Comparison of ENCODE assay signal across 22 mouse cellular contexts in genomic region chr7:48911146-48911545, GRCm38 (mm10). TPM values are rescaled to one million over a fixed set of nuclear protein-coding genes. Genes with fewer than 3 reads are reported as not detected.
DNase-seq lines count a peak whose midpoint lies in the region; ATAC-seq and TF ChIP-seq lines count a peak whose summit lies in the region.
"Had no signal": no experiment of that assay in that cellular context is flagged by ENCODE, and none has a peak within 500 bp of the region (broad histone marks: within the 10 kb centered on the region; RNA-seq: fewer than 3 reads in every experiment).

No protein-coding gene starts in this region.

- no peak for TF ChIP-seq RAD21 in CH12.LX (IDR thresholded peaks at IDR 0.05; ENCODE audit: low read depth, low read length)
- TF ChIP-seq RAD21 in MEL (IDR thresholded peaks at IDR 0.05; ENCODE audit: low read depth, low read length), result no peak

- H3K9ac ChIP-seq in limb, embryonic 15.5 days, result no peak overlapping the region
- no peak overlapping the region for H3K9ac ChIP-seq in CH12.LX (ENCODE audit: insufficient read depth, low read depth)
- no peak overlapping the region for H3K9ac ChIP-seq in MEL (ENCODE audit: control insufficient read depth, low read depth, low read length, poor library complexity, severe bottlenecking)
- H3K9ac ChIP-seq in heart, embryonic 11.5 days (ENCODE audit: low read depth, low read length), result no peak overlapping the region

- ATAC-seq in limb, embryonic 15.5 days (ENCODE audit: insufficient number of reproducible peaks, low FRiP score, low TSS enrichment, low read depth), result no peak
- no peak for ATAC-seq in heart, embryonic 11.5 days (replicated peaks; ENCODE audit: insufficient number of reproducible peaks, low FRiP score, low TSS enrichment)
- ATAC-seq: activated CD4-positive, CD25-positive, alpha-beta regulatory T cell, adult 4 months; CD4-positive, CD25-positive, alpha-beta regulatory T cell, adult 4 months; Patski had no signal

- no peaks in the 10 kb centered on the region for H3K27me3 ChIP-seq in limb, embryonic 15.5 days
- H3K27me3 ChIP-seq in limb, embryonic 10.5 days (ENCODE audit: low read depth, poor library complexity, severe bottlenecking), result peaks cover 7% of the 10 kb centered on the region; the same call in 1 of the 2 replicates
- H3K27me3 ChIP-seq in CH12.LX (replicated peaks) (no peaks in the 10 kb centered on the region), MEL (ENCODE audit: control insufficient read depth in 1 of 2, insufficient read depth in 2 of 2, low read length in 2 of 2) (no peaks in the 10 kb centered on the region; a peak in 1 of 4 replicates)
- no peaks in the 10 kb centered on the region for H3K27me3 ChIP-seq in heart, embryonic 11.5 days (ENCODE audit: control insufficient read depth, insufficient read depth, low read length)
- H3K27me3 ChIP-seq: Patski had no signal

- no peak for DNase-seq in limb, embryonic 10.5 days (ENCODE audit: low spot score)
- DNase-seq in CH12.LX (ENCODE audit: extremely low read depth), result no peak
- peak; percentile 13 for DNase-seq in MEL (ENCODE audit: low read depth, low spot score)
- DNase-seq in layer of hippocampus, postnatal 14 days (ENCODE audit: low spot score in 2 of 2), result no peak
- DNase-seq: adrenal gland, adult 2 months; adrenal gland, adult 8-10 months; adrenal gland, postnatal 10 days; adrenal gland, postnatal 14 days; adrenal gland, postnatal 25 days; adrenal gland, postnatal 36 days; B cell, adult 2 months; cerebellum, adult 11 months; cerebellum, adult 11-12 months; cerebellum, adult 18-20 months; cerebellum, adult 2 months; cerebellum, adult 8-10 months had no signal

- H3K79me2 ChIP-seq in CH12.LX (replicated peaks; ENCODE audit: control insufficient read depth, extremely low read depth, insufficient read depth, poor library complexity, severe bottlenecking), result no peaks in the 10 kb centered on the region
- no peaks in the 10 kb centered on the region; the same call in 1 of the 2 replicates for H3K79me2 ChIP-seq in MEL (ENCODE audit: control insufficient read depth, insufficient read depth, low read length, poor library complexity)

- TF ChIP-seq POLR2A in CH12.LX (IDR thresholded peaks at IDR 0.05; ENCODE audit: low read depth, low read length) (no peak), MEL (IDR thresholded peaks at IDR 0.05; ENCODE audit: control insufficient read depth in 1 of 2, insufficient read depth in 1 of 2, low read depth in 1 of 2, low read length in 2 of 2, poor library complexity in 1 of 2) (no peak)

- H3K4me3 ChIP-seq in limb, embryonic 15.5 days, result no peak overlapping the region
- H3K4me3 ChIP-seq in limb, embryonic 10.5 days, result no peak overlapping the region
- H3K4me3 ChIP-seq in CH12.LX (replicated peaks in 1 of 3; ENCODE audit: low read depth in 2 of 3, low read length in 2 of 3, poor library complexity in 1 of 3) (no peak overlapping the region), MEL (ENCODE audit: control insufficient read depth in 1 of 2, insufficient read depth in 1 of 2, low read depth in 2 of 2, low read length in 2 of 2) (no peak overlapping the region)
- no peak overlapping the region for H3K4me3 ChIP-seq in heart, embryonic 11.5 days (ENCODE audit: low read depth, low read length)

- dilution Hi-C loops in CH12.LX (cut with MboI; ENCODE audit: extremely low pct_ligation_motif_present, extremely low pct_unique_long_range_greater_than_20kb, low sequenced_read_pairs), result no loop called here

- no peak for TF ChIP-seq CTCF in CH12.LX (conservative IDR thresholded peaks at IDR 0.05 in 1 of 2, IDR thresholded peaks at IDR 0.05 in 1 of 2; ENCODE audit: low read depth in 2 of 2, low read length in 2 of 2)
- TF ChIP-seq CTCF in MEL (IDR thresholded peaks at IDR 0.05 in 2 of 3, conservative IDR thresholded peaks at IDR 0.05 in 1 of 3; ENCODE audit: control insufficient read depth in 1 of 3, insufficient read depth in 1 of 3, low read depth in 2 of 3, low read length in 3 of 3, poor library complexity in 1 of 3, severe bottlenecking in 1 of 3), result no peak

- H3K36me3 ChIP-seq in limb, embryonic 15.5 days, result no peaks in the 10 kb centered on the region
- no peaks in the 10 kb centered on the region for H3K36me3 ChIP-seq in limb, embryonic 10.5 days
- H3K36me3 ChIP-seq in CH12.LX (replicated peaks in 1 of 2; ENCODE audit: control insufficient read depth in 1 of 2, insufficient read depth in 1 of 2, low read length in 1 of 2) (no peaks in the 10 kb centered on the region), MEL (ENCODE audit: control insufficient read depth in 1 of 2, insufficient read depth in 2 of 2, low read length in 2 of 2) (peaks cover 0 to 14% of the 10 kb centered on the region in 2 experiments; a peak in 2 of 4 replicates)
- H3K36me3 ChIP-seq in heart, embryonic 11.5 days (ENCODE audit: control insufficient read depth, insufficient read depth, low read length), result no peaks in the 10 kb centered on the region
- H3K36me3 ChIP-seq: G1E had no signal

- H3K27ac ChIP-seq in limb, embryonic 15.5 days, result 0 out of 2 replicates have a peak overlapping the region, but pooled peaks have one; percentile 17
- no peak overlapping the region for H3K27ac ChIP-seq in limb, embryonic 10.5 days
- H3K27ac ChIP-seq in CH12.LX (ENCODE audit: insufficient read depth, low read depth), result no peak overlapping the region
- H3K27ac ChIP-seq in MEL (ENCODE audit: control insufficient read depth, low read depth, low read length), result no peak overlapping the region
- H3K27ac ChIP-seq in heart, embryonic 11.5 days (ENCODE audit: low read depth, low read length), result no peak overlapping the region

- TF ChIP-seq EP300 in CH12.LX (IDR thresholded peaks at IDR 0.05; ENCODE audit: low read length) (no peak), MEL (IDR thresholded peaks at IDR 0.05; ENCODE audit: low read depth in 1 of 2, low read length in 2 of 2) (peak; percentile 24 to 46; a peak in 2 of 4 replicates)

- in situ Hi-C loops in CH12.LX (cut with MboI; ENCODE audit: low pct_ligation_motif_present, low pct_unique_long_range_greater_than_20kb, low sequenced_read_pairs), result no loop called here

- H3K4me1 ChIP-seq in limb, embryonic 15.5 days, result no peaks in the 10 kb centered on the region
- H3K4me1 ChIP-seq in limb, embryonic 10.5 days, result 0 out of 2 replicates have a peak, but pooled peaks cover 3% of the 10 kb centered on the region
- peaks cover 5 to 25% of the 10 kb centered on the region in 2 experiments; a peak in 2 of 4 replicates for H3K4me1 ChIP-seq in CH12.LX (ENCODE audit: control insufficient read depth in 1 of 2, insufficient read depth in 2 of 2)
- H3K4me1 ChIP-seq in MEL (ENCODE audit: control insufficient read depth in 1 of 2, insufficient read depth in 2 of 2, low read length in 2 of 2), result peaks cover 5 to 13% of the 10 kb centered on the region in 2 experiments
- H3K4me1 ChIP-seq in heart, embryonic 11.5 days (ENCODE audit: control insufficient read depth, insufficient read depth, low read length), result peaks cover 5% of the 10 kb centered on the region

- no peaks in the 10 kb centered on the region for H3K9me3 ChIP-seq in limb, embryonic 15.5 days
- no peaks in the 10 kb centered on the region for H3K9me3 ChIP-seq in limb, embryonic 10.5 days (replicated peaks)
- H3K9me3 ChIP-seq in CH12.LX (replicated peaks; ENCODE audit: low read length) (no peaks in the 10 kb centered on the region), MEL (replicated peaks; ENCODE audit: insufficient read depth, low read length) (no peaks in the 10 kb centered on the region)
- H3K9me3 ChIP-seq in heart, embryonic 11.5 days (replicated peaks; ENCODE audit: control insufficient read depth, low read length), result no peaks in the 10 kb centered on the region
- H3K9me3 ChIP-seq: G1E had no signal

- H3K4me2 ChIP-seq in limb, embryonic 15.5 days, result no peak overlapping the region
- no peak overlapping the region for H3K4me2 ChIP-seq in CH12.LX (ENCODE audit: insufficient read depth, low read depth, poor library complexity, severe bottlenecking)
- no peak overlapping the region for H3K4me2 ChIP-seq in heart, embryonic 11.5 days

TF ChIP-seq in CH12.LX, 34 proteins besides CTCF, POLR2A, EP300 and RAD21:
- TF ChIP-seq USF1 (IDR thresholded peaks at IDR 0.05; ENCODE audit: low read depth, low read length) (no peak), RCOR1 (conservative IDR thresholded peaks at IDR 0.05; ENCODE audit: low read depth, low read length) (no peak), ETS1 (conservative IDR thresholded peaks at IDR 0.05; ENCODE audit: low read depth, low read length) (no peak), ZNF384 (IDR thresholded peaks at IDR 0.05; ENCODE audit: low read depth, low read length) (0 out of 2 replicates have a peak, but pooled peaks have one; percentile 27)

TF ChIP-seq in MEL, 35 proteins besides CTCF, POLR2A, EP300 and RAD21 (continues in another document):
- TF ChIP-seq ZNF384 (IDR thresholded peaks at IDR 0.05; ENCODE audit: low read depth, low read length) (peak; percentile 85), TCF12 (IDR thresholded peaks at IDR 0.05; ENCODE audit: low read depth, low read length) (peak; percentile 56; the same call in 1 of the 2 replicates), TBP (IDR thresholded peaks at IDR 0.05; ENCODE audit: low read depth, low read length) (no peak), POLR2AphosphoS5 (IDR thresholded peaks at IDR 0.05; ENCODE audit: borderline replicate concordance, low read depth, low read length) (no peak)

RNA-seq across cellular contexts. Expression of gene Nav2, which starts 2.6 kb away (rescaled TPM):
- 16.2 and 17.3 TPM in 2 replicates for polyA plus RNA-seq in limb, embryonic 15.5 days (2015; fragmentation: Nextera tagmentation; extraction: Ambion mirVana)
- polyA plus RNA-seq in limb, embryonic 10.5 days (2016; fragmentation: Nextera tagmentation; extraction: Ambion mirVana), result 7.2 and 8.3 TPM in 2 replicates
- total RNA-seq in CH12.LX (2012; rRNA removed) (under 0.01 TPM in 1 of 2 replicates, not detected in the other), CH12.LX (2014; rRNA removed) (not detected in 2 replicates), MEL (2012; rRNA removed) (2.0 and 2.2 TPM in 2 replicates)
- polyA plus RNA-seq in CH12.LX (2012; ENCODE audit: insufficient read length, low read depth) (0.16 TPM in 1 of 2 replicates, not detected in the other), MEL (2012; ENCODE audit: insufficient read depth in 1 of 2, insufficient read length in 2 of 2, low read depth in 1 of 2, low replicate concordance in 2 of 2, missing spikeins in 1 of 2) (1 to 10 TPM in 1 of 2 experiments, not detected in 1; 2.7 TPM)
- 100 to 1,000 TPM; 103 to 107 TPM for total RNA-seq in layer of hippocampus, postnatal 14 days (2021)
- 22.4 and 32.2 TPM in 2 replicates for polyA plus RNA-seq in heart, embryonic 11.5 days (2014; fragmentation: Nextera tagmentation; extraction: Ambion mirVana)
- polyA plus RNA-seq: G1E had no signal

RNA-seq across cellular contexts. Expression of gene E2f8, which starts 29.8 kb away (rescaled TPM):
- 16.4 and 18.6 TPM in 2 replicates for polyA plus RNA-seq in limb, embryonic 15.5 days (2015; fragmentation: Nextera tagmentation; extraction: Ambion mirVana)
- 15.2 TPM in 2 replicates for polyA plus RNA-seq in limb, embryonic 10.5 days (2016; fragmentation: Nextera tagmentation; extraction: Ambion mirVana)
- total RNA-seq in CH12.LX (2012; rRNA removed) (3.8 and 5.3 TPM in 2 replicates), CH12.LX (2014; rRNA removed) (2.4 and 2.6 TPM in 2 replicates), MEL (2012; rRNA removed) (8.9 and 9.7 TPM in 2 replicates)
- polyA plus RNA-seq in CH12.LX (2012; ENCODE audit: insufficient read length, low read depth) (14.1 and 17.1 TPM in 2 replicates), MEL (2012; ENCODE audit: insufficient read depth in 1 of 2, insufficient read length in 2 of 2, low read depth in 1 of 2, low replicate concordance in 2 of 2, missing spikeins in 1 of 2) (10 to 100 TPM; 39.3 to 49.4 TPM)
- 1 to 10 TPM in 1 of 2 experiments, under 1 TPM in 1; 0.88 to 1.3 TPM for total RNA-seq in layer of hippocampus, postnatal 14 days (2021)
- polyA plus RNA-seq in heart, embryonic 11.5 days (2014; fragmentation: Nextera tagmentation; extraction: Ambion mirVana), result 20.7 and 22.7 TPM in 2 replicates
